Comparison of ENCODE assay signal across 8 mouse cellular contexts in the genomic region with DNA sequence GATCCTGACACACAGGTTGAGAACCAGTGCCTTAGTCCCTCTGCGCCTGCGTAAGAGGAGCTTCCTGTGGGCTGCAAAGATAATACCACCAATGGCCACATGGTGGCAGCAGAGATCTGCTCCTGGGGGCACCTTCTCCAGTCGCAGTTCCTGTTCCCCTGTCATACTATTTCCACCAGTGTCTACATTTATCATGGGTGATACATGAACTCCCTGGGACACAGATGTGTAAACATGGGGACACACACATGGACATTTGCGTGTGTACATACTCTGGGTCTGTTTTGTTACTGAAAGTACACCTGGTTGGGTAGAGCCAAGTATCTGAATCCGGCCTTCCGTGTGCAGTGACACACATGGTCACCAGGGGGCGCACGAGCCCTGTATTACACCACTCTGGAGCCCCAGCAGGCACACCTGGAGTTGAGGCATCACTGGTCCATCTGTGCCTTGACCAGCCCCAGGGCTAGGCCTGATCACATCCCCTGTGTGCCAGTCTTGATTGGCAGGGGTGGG. TPM values are rescaled to one million over a fixed set of nuclear protein-coding genes. Genes with fewer than 3 reads are reported as not detected.
A peak's percentile ranks its signal among the peaks of the same experiment; 100 is the strongest.
DNase-seq lines count a peak whose midpoint lies in the region; ATAC-seq and TF ChIP-seq lines count a peak whose summit lies in the region.

No protein-coding gene starts in this region.

- no peaks in the 10 kb centered on the region for H3K4me1 ChIP-seq in hindbrain, postnatal 0 days (ENCODE audit: insufficient read depth, low read length)

- H3K36me3 ChIP-seq in hindbrain, postnatal 0 days (ENCODE audit: insufficient read depth, low read length): no peaks in the 10 kb centered on the region

- peak; percentile 62 for ATAC-seq in common myeloid progenitor, adult 5-6 weeks (replicated peaks; ENCODE audit: low read depth, poor library complexity, severe bottlenecking)
- ATAC-seq in hindbrain, postnatal 0 days: peak; percentile 61

- H3K4me2 ChIP-seq in hindbrain, postnatal 0 days (ENCODE audit: low read depth, low read length): no peak overlapping the region

- no peak overlapping the region for H3K9ac ChIP-seq in hindbrain, postnatal 0 days (replicated peaks; ENCODE audit: low read length)

- peak; percentile 93 for DNase-seq in R1 (ENCODE audit: low read depth, low spot score)
- DNase-seq in gastrocnemius, adult 8-10 months (ENCODE audit: low spot score in 2 of 2): peak; percentile 79
- DNase-seq in hindbrain, postnatal 0 days (ENCODE audit: low spot score): peak; percentile 88
- peak; percentile 89 to 96 for DNase-seq in left cerebral cortex, adult 18-20 months (ENCODE audit: low spot score in 2 of 2)
- peak; percentile 84 to 93 for DNase-seq in lung, postnatal 4 days
- peak; percentile 86 for DNase-seq in retina, postnatal 1 day
- DNase-seq in urinary bladder, adult 18-20 months (ENCODE audit: low spot score in 2 of 2): peak; percentile 80 to 87

- H3K4me3 ChIP-seq in hindbrain, postnatal 0 days (ENCODE audit: low read length): no peak overlapping the region

- no peaks in the 10 kb centered on the region for H3K27me3 ChIP-seq in hindbrain, postnatal 0 days (ENCODE audit: insufficient read depth, low read length)

- peak; percentile 87 for TF ChIP-seq CTCF in hindbrain, postnatal 0 days (IDR thresholded peaks at IDR 0.05; ENCODE audit: low read depth)

- WGBS in hindbrain, postnatal 0 days: 15% methylated on average over 8 of the region's 8 CpGs

- no peaks in the 10 kb centered on the region for H3K9me3 ChIP-seq in hindbrain, postnatal 0 days (ENCODE audit: low read length)

- no peak overlapping the region for H3K27ac ChIP-seq in hindbrain, postnatal 0 days

RNA-seq across cellular contexts. Expression of a gene that starts 36.4 kb away (rescaled TPM):
- 1.2 TPM in 1 of 2 replicates, not detected in the other for total RNA-seq in common myeloid progenitor, adult 5-6 weeks (2017)
- total RNA-seq in gastrocnemius, adult 8-10 months (2022): not detected
- 98.0 and 103 TPM in 2 replicates for total RNA-seq in hindbrain, postnatal 0 days (2014; rRNA removed)
- 54.8 and 55.3 TPM in 2 replicates for polyA plus RNA-seq in hindbrain, postnatal 0 days (2015; fragmentation: Nextera tagmentation; extraction: Ambion mirVana)
- 10 to 100 TPM; 25.5 to 27.5 TPM for total RNA-seq in left cerebral cortex, adult 18-20 months (2021)

Comparison
In these comparisons a context has a peak if more than half of its experiments do, and no peak if none do; other contexts are left out.
1. RNA of a gene that starts 36.4 kb away (total RNA-seq): 98.0 to 103 TPM in hindbrain, postnatal 0 days and 25.5 to 27.5 TPM in left cerebral cortex, adult 18-20 months; 1.2 TPM in common myeloid progenitor, adult 5-6 weeks and not detected in gastrocnemius, adult 8-10 months; every median in the first group is over 10 times any median in the second.
2. Peak in every context shown above with its lines, with median percentiles within 50 percentile points of each other: DNase-seq.